Mouse (Mus musculus) liver, adult 2 months (tissue): ENCODE data around the gene Cdkal1. TPM values are rescaled to one million over a fixed set of nuclear protein-coding genes. Genes with fewer than 3 reads are reported as not detected.
A peak's percentile ranks its signal among the peaks of the same experiment; 100 is the strongest.

ENCODE experiments used
- DNase-seq: peaks from one replicate; pipeline ENCODE4 v3.0.0-alpha.2; 2011; ENCODE audit warnings: low read depth, low spot score; ENCODE audit errors: extremely low read depth
- H3K27ac ChIP-seq: fragments of 200-500 bp; replicated peaks from 2 replicates; pipeline ENCODE4 v1.5.1; 2012; ENCODE audit warnings: low read depth, mild to moderate bottlenecking, control low read depth, inconsistent platforms, low read length; ENCODE audit not compliant: insufficient read depth
- H3K27me3 ChIP-seq: fragments of 200-500 bp; 2 replicates; pipeline ENCODE4 v1.6.1; 2012; ENCODE audit warnings: mild to moderate bottlenecking, moderate library complexity, low read length, inconsistent platforms; ENCODE audit not compliant: control insufficient read depth, insufficient read depth
- H3K36me3 ChIP-seq: fragments of 200-500 bp; 2 replicates; pipeline ENCODE4 v1.6.1; 2012; ENCODE audit warnings: low read length, inconsistent platforms; ENCODE audit not compliant: control insufficient read depth, insufficient read depth
- H3K4me1 ChIP-seq: fragments of 200-500 bp; 2 replicates; pipeline ENCODE4 v1.6.1; 2011; ENCODE audit warnings: low read length; ENCODE audit not compliant: control insufficient read depth, insufficient read depth
- H3K4me3 ChIP-seq: fragments of 200-500 bp; 2 replicates; pipeline ENCODE4 v1.5.1; 2011; ENCODE audit warnings: low read depth, mild to moderate bottlenecking, control low read depth, low read length, moderate library complexity; ENCODE audit not compliant: insufficient read depth
- H3K79me2 ChIP-seq: fragments of 200-500 bp; 2 replicates; pipeline ENCODE4 v1.6.1; 2012; ENCODE audit warnings: inconsistent platforms, mild to moderate bottlenecking, low read length, moderate library complexity; ENCODE audit not compliant: control insufficient read depth, insufficient read depth
- H3K9ac ChIP-seq: fragments of 200-500 bp; 2 replicates; pipeline ENCODE4 v1.6.1; 2012; ENCODE audit warnings: low read depth, mild to moderate bottlenecking, control low read depth, inconsistent platforms, low read length
- CTCF ChIP-seq: fragments of 200-500 bp; IDR thresholded peaks from 2 replicates; pipeline ENCODE4 v1.5.1; 2011; ENCODE audit warnings: low read depth, low read length, control low read depth
- POLR2A ChIP-seq: fragments of 200-500 bp; IDR thresholded peaks from 2 replicates; pipeline ENCODE4 v1.6.1; 2011; ENCODE audit warnings: low read length, control low read depth; ENCODE audit not compliant: insufficient read depth; ENCODE audit errors: extremely low read depth
- WGBS: fragments of 180-500 bp; shearing (Covaris S2); methylation state at CpG from one replicate; pipeline ENCODE4 v1.1.7; 2018; 5-methylcytosine and 5-hydroxymethylcytosine counted together
- polyA plus RNA-seq: library from polyadenylated mRNA; depleted of rRNA; stranded (reverse); fragments of >200 nt; gene quantifications from 2 replicates; pipeline ENCODE4 v1.2.3, GENCODE M21; 2012
- total RNA-seq: library from RNA; depleted of rRNA; stranded (reverse); fragments of >200 nt; gene quantifications from 2 replicates; pipeline ENCODE4 v1.2.3, GENCODE M21; 2014

The Cdkal1 gene
- total and polyA plus RNA-seq, 2 experiments = 1.7 to 13.6 TPM

GRCm38 (mm10) chr13:29278156-29278555 is 577.3 kb downstream of the Cdkal1 start:
- Histone ChIP-seq H3K27ac (no peak overlapping the region), H3K4me1 (no peaks in the 10 kb centered on the region), H3K27me3 (no peaks in the 10 kb centered on the region), H3K36me3 (no peaks in the 10 kb centered on the region), H3K9ac (no peak overlapping the region), H3K4me3 (no peak overlapping the region), H3K79me2 (no peaks in the 10 kb centered on the region)
- peak; percentile 5 for DNase-seq
- WGBS = 32% methylated on average over 4 of the region's 4 CpGs
- TF ChIP-seq POLR2A (no peak), CTCF (no peak)

- Histone ChIP-seq H3K9ac (no peak overlapping the region), H3K27me3 (no peaks in the 10 kb centered on the region), H3K4me1 (no peaks in the 10 kb centered on the region), H3K4me3 (no peak overlapping the region), H3K27ac (no peak overlapping the region), H3K36me3 (no peaks in the 10 kb centered on the region), H3K79me2 (no peaks in the 10 kb centered on the region)
- no peak for TF ChIP-seq CTCF
- TF ChIP-seq POLR2A = no peak
- WGBS = 88% methylated on average over 11 of the region's 11 CpGs
- DNase-seq = no peak
These were observed 581.2 kb downstream of the Cdkal1 start for GRCm38 (mm10) chr13:29274296-29274695.

- 66% methylated on average over 4 of the region's 4 CpGs for WGBS
- no peak overlapping the region for H3K9ac ChIP-seq
- no peak overlapping the region for H3K4me3 ChIP-seq
- no peaks in the 10 kb centered on the region for H3K4me1 ChIP-seq
- no peak for DNase-seq
- H3K27ac ChIP-seq = no peak overlapping the region
- H3K79me2 ChIP-seq = no peaks in the 10 kb centered on the region
- no peaks in the 10 kb centered on the region for H3K27me3 ChIP-seq
- no peak for TF ChIP-seq CTCF
- no peak for TF ChIP-seq POLR2A
- no peaks in the 10 kb centered on the region for H3K36me3 ChIP-seq
These were observed 581.7 kb downstream of the Cdkal1 start for GRCm38 (mm10) chr13:29273693-29274221.

- Histone ChIP-seq H3K27me3 (no peaks in the 10 kb centered on the region), H3K4me1 (no peaks in the 10 kb centered on the region), H3K79me2 (no peaks in the 10 kb centered on the region), H3K27ac (no peak overlapping the region), H3K4me3 (no peak overlapping the region), H3K36me3 (no peaks in the 10 kb centered on the region), H3K9ac (no peak overlapping the region)
- no peak for DNase-seq
- no peak for TF ChIP-seq CTCF
- TF ChIP-seq POLR2A = no peak
These were observed 584.0 kb downstream of the Cdkal1 start for GRCm38 (mm10) chr13:29271451-29271850.

GRCm38 (mm10) chr13:29264015-29264711 is 591.3 kb downstream of the Cdkal1 start:
- TF ChIP-seq CTCF = no peak
- no peak for TF ChIP-seq POLR2A
- H3K4me3 ChIP-seq = no peak overlapping the region
- H3K27ac ChIP-seq = no peak overlapping the region
- no peaks in the 10 kb centered on the region for H3K36me3 ChIP-seq
- H3K9ac ChIP-seq = no peak overlapping the region
- 87% methylated on average over 11 of the region's 11 CpGs for WGBS
- no peaks in the 10 kb centered on the region for H3K27me3 ChIP-seq
- H3K79me2 ChIP-seq = no peaks in the 10 kb centered on the region
- no peak for DNase-seq
- H3K4me1 ChIP-seq = no peaks in the 10 kb centered on the region

- no peaks in the 10 kb centered on the region for H3K79me2 ChIP-seq
- 92% methylated on average over 4 of the region's 4 CpGs for WGBS
- no peaks in the 10 kb centered on the region for H3K36me3 ChIP-seq
- no peak overlapping the region for H3K9ac ChIP-seq
- TF ChIP-seq POLR2A (no peak), CTCF (no peak)
- H3K4me1 ChIP-seq = no peaks in the 10 kb centered on the region
- no peak overlapping the region for H3K27ac ChIP-seq
- H3K4me3 ChIP-seq = no peak overlapping the region
- no peak for DNase-seq
- 0 out of 2 replicates have a peak, but pooled peaks cover 2% of the 10 kb centered on the region for H3K27me3 ChIP-seq
These were observed 593.3 kb downstream of the Cdkal1 start for GRCm38 (mm10) chr13:29262164-29262563.
